Mouse (Mus musculus) thymus, adult 2 months (tissue): Measurements from ENCODE around the gene Mobp. TPM values are rescaled to one million over a fixed set of nuclear protein-coding genes. Genes with fewer than 3 reads are reported as not detected.
A peak's percentile ranks its signal among the peaks of the same experiment; 100 is the strongest.

ENCODE experiments used
- DNase-seq: peaks from one replicate; pipeline ENCODE4 v3.0.0; 2021
- H3K27ac ChIP-seq: fragments of 200-500 bp; 2 replicates; pipeline ENCODE4 v1.5.1; 2012; ENCODE audit warnings: low read length, control low read depth; ENCODE audit not compliant: control insufficient read depth, insufficient read depth
- H3K27me3 ChIP-seq: fragments of 200-500 bp; 2 replicates; pipeline ENCODE4 v1.6.1; 2012; ENCODE audit warnings: mild to moderate bottlenecking, low read length, moderate library complexity, mixed read lengths; ENCODE audit not compliant: control insufficient read depth, insufficient read depth
- H3K36me3 ChIP-seq: fragments of 200-500 bp; 2 replicates; pipeline ENCODE4 v1.6.1; 2012; ENCODE audit warnings: mild to moderate bottlenecking, low read length, moderate library complexity; ENCODE audit not compliant: control insufficient read depth, insufficient read depth
- H3K4me1 ChIP-seq: fragments of 200-500 bp; replicated peaks from 2 replicates; pipeline ENCODE4 v1.6.1; 2012; ENCODE audit warnings: low read length; ENCODE audit not compliant: control insufficient read depth, insufficient read depth
- H3K4me3 ChIP-seq: fragments of 200-500 bp; 2 replicates; pipeline ENCODE4 v1.5.1; 2012; ENCODE audit warnings: mild to moderate bottlenecking, low read length, control low read depth, moderate library complexity; ENCODE audit not compliant: control insufficient read depth, insufficient read depth
- CTCF ChIP-seq: fragments of 200-500 bp; IDR thresholded peaks from 2 replicates; pipeline ENCODE4 v1.5.1; 2012; ENCODE audit warnings: mild to moderate bottlenecking, control low read depth, low read length, moderate library complexity, borderline replicate concordance; ENCODE audit not compliant: control insufficient read depth, poor library complexity, insufficient read depth; ENCODE audit errors: extremely low read depth
- POLR2A ChIP-seq: fragments of 200-500 bp; IDR thresholded peaks from 2 replicates; pipeline ENCODE4 v1.6.1; 2012; ENCODE audit warnings: mild to moderate bottlenecking, low read length, control low read depth, moderate library complexity; ENCODE audit not compliant: control insufficient read depth, poor library complexity, insufficient read depth; ENCODE audit errors: extremely low read depth
- WGBS: fragments of 180-500 bp; shearing (Covaris S2); methylation state at CpG from one replicate; pipeline ENCODE4 v1.1.7; 2018; 5-methylcytosine and 5-hydroxymethylcytosine counted together
- polyA plus RNA-seq: library from polyadenylated mRNA; depleted of rRNA; stranded (reverse); fragments of >200 nt; gene quantifications from 2 replicates; pipeline ENCODE4 v1.2.3, GENCODE M21; 2012

Gene Mobp
- polyA plus RNA-seq, 1 experiment = not detected

DNA sequence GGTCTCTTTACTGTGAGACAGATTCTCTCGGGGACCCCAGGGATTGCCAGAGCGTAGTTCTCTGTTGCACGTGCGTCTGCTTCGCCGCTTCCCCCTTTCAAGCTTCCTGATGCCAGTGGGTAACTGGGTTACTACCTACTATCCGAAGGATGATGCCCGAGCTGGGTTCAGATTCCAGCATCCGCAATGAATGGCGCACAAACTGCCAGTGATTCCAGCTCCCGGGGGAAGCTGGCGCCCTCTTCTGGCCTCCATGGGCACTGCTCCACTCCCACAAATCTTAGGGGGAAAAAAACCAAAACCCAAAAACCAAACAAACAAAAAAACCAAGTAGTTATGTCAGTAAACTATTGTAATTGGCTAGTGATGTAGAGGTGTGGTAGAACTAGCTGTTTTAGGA lies 53.2 kb downstream of the Mobp start:
- DNase-seq = no peak
- Histone ChIP-seq H3K27ac (no peak overlapping the region), H3K4me1 (no peaks in the 10 kb centered on the region), H3K4me3 (no peak overlapping the region), H3K27me3 (no peaks in the 10 kb centered on the region), H3K36me3 (no peaks in the 10 kb centered on the region)
- 33% methylated on average over 12 of the region's 12 CpGs for WGBS
- peak; percentile 61; the same call in 1 of the 2 replicates for TF ChIP-seq CTCF
- TF ChIP-seq POLR2A = no peak

GRCm38 (mm10) chr9:120203936-120204335 lies 54.4 kb downstream of the Mobp start:
- H3K27ac ChIP-seq = no peak overlapping the region

GRCm38 (mm10) chr9:120206897-120207296 lies 57.4 kb downstream of the Mobp start:
- no peak overlapping the region for H3K4me3 ChIP-seq
- H3K36me3 ChIP-seq = no peaks in the 10 kb centered on the region
- TF ChIP-seq CTCF = no peak
- no peak for TF ChIP-seq POLR2A
- WGBS = 85% methylated on average over 17 of the region's 17 CpGs
- H3K4me1 ChIP-seq = no peaks in the 10 kb centered on the region
- H3K27ac ChIP-seq = no peak overlapping the region
- DNase-seq = no peak
- no peaks in the 10 kb centered on the region for H3K27me3 ChIP-seq

More at GRCm38 (mm10) chr9:120203936-120204335, 54.4 kb downstream of the Mobp start:
- no peaks in the 10 kb centered on the region for H3K36me3 ChIP-seq
- 95% methylated on average over 10 of the region's 10 CpGs for WGBS
- TF ChIP-seq POLR2A (no peak), CTCF (no peak)
- H3K27me3 ChIP-seq = no peaks in the 10 kb centered on the region
- DNase-seq = no peak
- no peaks in the 10 kb centered on the region for H3K4me1 ChIP-seq
- no peak overlapping the region for H3K4me3 ChIP-seq

DNA sequence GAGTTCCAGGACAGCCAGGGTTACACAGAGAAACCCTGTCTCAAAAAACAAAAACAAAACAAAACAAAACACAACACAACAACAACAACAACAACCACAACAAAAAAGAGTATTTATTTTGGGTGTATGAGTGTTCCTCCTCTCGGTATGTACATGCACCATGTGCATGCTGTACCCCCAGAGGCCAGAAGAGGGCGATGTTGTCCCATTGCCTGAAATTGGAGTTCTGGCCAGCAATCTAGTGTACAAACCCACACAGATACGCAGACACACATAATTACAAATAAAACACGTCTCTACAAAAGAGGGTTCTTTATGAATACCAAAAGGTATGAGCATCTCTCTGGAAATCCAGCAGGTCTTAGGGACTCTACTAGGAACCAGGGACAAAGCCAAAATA lies 60.6 kb downstream of the Mobp start:
- WGBS = 88% methylated on average over 4 of the region's 4 CpGs
- H3K27ac ChIP-seq = no peak overlapping the region
- H3K4me1 ChIP-seq = no peaks in the 10 kb centered on the region
- no peak for TF ChIP-seq CTCF
- TF ChIP-seq POLR2A = no peak
- DNase-seq = peak; percentile 9
- H3K27me3 ChIP-seq = no peaks in the 10 kb centered on the region
- H3K36me3 ChIP-seq = no peaks in the 10 kb centered on the region
- no peak overlapping the region for H3K4me3 ChIP-seq

GRCm38 (mm10) chr9:120210865-120211264 lies 61.4 kb downstream of the Mobp start:
- Histone ChIP-seq H3K27ac (no peak overlapping the region), H3K27me3 (no peaks in the 10 kb centered on the region), H3K36me3 (no peaks in the 10 kb centered on the region), H3K4me3 (no peak overlapping the region), H3K4me1 (no peaks in the 10 kb centered on the region)
- no peak for TF ChIP-seq CTCF
- no peak for TF ChIP-seq POLR2A
- no peak for DNase-seq
- WGBS = 86% methylated on average over 4 of the region's 4 CpGs

GRCm38 (mm10) chr9:120212936-120213335 lies 63.4 kb downstream of the Mobp start:
- Histone ChIP-seq H3K27me3 (no peaks in the 10 kb centered on the region), H3K4me1 (no peaks in the 10 kb centered on the region), H3K36me3 (no peaks in the 10 kb centered on the region), H3K27ac (no peak overlapping the region), H3K4me3 (no peak overlapping the region)
- no peak for TF ChIP-seq POLR2A
- TF ChIP-seq CTCF = no peak
- 90% methylated on average over 6 of the region's 6 CpGs for WGBS
- no peak for DNase-seq

DNA sequence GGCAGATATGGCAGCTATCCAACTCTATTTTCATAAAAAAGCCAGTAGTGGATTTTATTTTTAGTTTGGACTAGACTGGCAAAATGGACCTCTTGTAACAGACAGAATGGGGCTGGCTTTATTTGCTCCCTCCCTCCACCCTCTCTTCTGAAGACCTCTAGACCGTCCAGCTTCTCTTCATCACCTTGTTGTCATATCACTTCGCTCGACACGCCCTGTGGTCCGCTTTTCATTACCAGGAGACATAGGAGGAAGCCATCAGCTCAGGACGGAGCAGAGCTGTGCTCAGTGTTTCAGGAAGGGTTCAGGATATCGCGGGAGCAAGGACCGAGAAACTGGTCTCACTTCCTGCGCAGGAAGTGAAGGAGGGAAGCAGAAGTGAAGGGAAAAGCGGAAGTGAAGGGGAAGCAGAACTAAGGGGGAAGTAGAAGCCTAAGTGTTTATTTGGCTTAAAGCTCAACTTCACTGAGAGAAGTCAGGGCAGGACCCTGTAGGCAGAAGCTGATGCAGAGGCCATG lies 65.5 kb downstream of the Mobp start:
- Histone ChIP-seq H3K36me3 (no peaks in the 10 kb centered on the region), H3K27ac (no peak overlapping the region), H3K4me1 (no peaks in the 10 kb centered on the region), H3K27me3 (no peaks in the 10 kb centered on the region), H3K4me3 (no peak overlapping the region)
- no peak for TF ChIP-seq POLR2A
- TF ChIP-seq CTCF = no peak
- 63% methylated on average over 11 of the region's 11 CpGs for WGBS
- no peak for DNase-seq
